Mouse (Mus musculus) ES-E14 (cell line): ENCODE results near the gene Mknk1. TPM values are rescaled to one million over a fixed set of nuclear protein-coding genes. Genes with fewer than 3 reads are reported as not detected.
A peak's percentile ranks its signal among the peaks of the same experiment; 100 is the strongest.

Experiments
- DNase-seq: peaks from one replicate; pipeline ENCODE4 v3.0.0-alpha.2; 2013; ENCODE audit warnings: low read depth, low spot score
- H3K27ac ChIP-seq: 2 replicates; pipeline ENCODE4 v1.5.1; 2012; ENCODE audit warnings: low read depth, mild to moderate bottlenecking, low read length, moderate library complexity, mixed read lengths; ENCODE audit not compliant: poor library complexity, insufficient read depth, severe bottlenecking
- H3K36me3 ChIP-seq: 2 replicates; pipeline ENCODE4 v1.6.1; 2012; ENCODE audit warnings: mild to moderate bottlenecking, low read length, moderate library complexity, mixed read lengths; ENCODE audit not compliant: control insufficient read depth, poor library complexity, insufficient read depth, severe bottlenecking
- H3K4me1 ChIP-seq, 2 experiments: fragments of 150-350 bp in 1 of 2; sonication (generic) in 1 of 2; 2 replicates each; pipeline ENCODE4 v1.6.1; 2012; ENCODE audit warnings: low read length in 2 of 2, mild to moderate bottlenecking in 1 of 2, mixed read lengths in 1 of 2; ENCODE audit not compliant: control insufficient read depth in 2 of 2, insufficient read depth in 2 of 2, poor library complexity in 1 of 2
- H3K4me3 ChIP-seq, 2 experiments: fragments of 150-350 bp in 1 of 2; sonication (generic) in 1 of 2; 2 replicates each; pipeline ENCODE4 v1.5.1; 2012; ENCODE audit warnings: low read length in 2 of 2, low read depth in 1 of 2, mild to moderate bottlenecking in 1 of 2, mixed read lengths in 1 of 2; ENCODE audit not compliant: insufficient read depth in 1 of 2, poor library complexity in 1 of 2, severe bottlenecking in 1 of 2
- H3K9ac ChIP-seq: 2 replicates; pipeline ENCODE4 v1.6.1; 2012; ENCODE audit warnings: low read depth, mild to moderate bottlenecking, low read length, mixed read lengths; ENCODE audit not compliant: poor library complexity, insufficient read depth, severe bottlenecking
- H3K9me3 ChIP-seq: fragments of 150-350 bp; sonication (generic); 2 replicates; pipeline ENCODE4 v1.6.1; 2012; ENCODE audit warnings: low read depth, mild to moderate bottlenecking, low read length; ENCODE audit not compliant: control insufficient read depth, insufficient read depth
- CHD2 ChIP-seq: IDR thresholded peaks from 2 replicates; pipeline ENCODE4 v1.6.1; 2014; ENCODE audit warnings: mild to moderate bottlenecking, low read depth, low read length, inconsistent platforms
- HCFC1 ChIP-seq: IDR thresholded peaks from 2 replicates; pipeline ENCODE4 v1.6.1; 2012; ENCODE audit warnings: low read length, inconsistent platforms, borderline replicate concordance; ENCODE audit not compliant: insufficient read depth
- MAFK ChIP-seq: IDR thresholded peaks from 2 replicates; pipeline ENCODE4 v1.6.1; 2014; ENCODE audit warnings: mild to moderate bottlenecking, low read depth, low read length, inconsistent platforms; ENCODE audit not compliant: insufficient read depth
- ZC3H11A ChIP-seq: IDR thresholded peaks from 2 replicates; pipeline ENCODE4 v1.6.1; 2012; ENCODE audit warnings: low read depth, mild to moderate bottlenecking, inconsistent platforms, low read length, borderline replicate concordance
- ZNF384 ChIP-seq: IDR thresholded peaks from 2 replicates; pipeline ENCODE4 v1.6.1; 2012; ENCODE audit warnings: low read depth, low read length, inconsistent platforms
- in situ Hi-C, 2 experiments: fragments of 600-800 bp; cut with MboI; formaldehyde crosslinking; loops; one replicate each; pipeline ENCODE4 v1.15.1; 2025; ENCODE audit warnings: low sequenced_read_pairs in 2 of 2, inconsistent platforms in 1 of 2; ENCODE audit not compliant: unreplicated experiment in 2 of 2
- total RNA-seq: library from RNA; depleted of rRNA; stranded (reverse); fragments of 300-350 nt; gene quantifications from 2 replicates; pipeline ENCODE4 v1.2.3, GENCODE M21; 2012

Gene Mknk1
- total RNA-seq, 1 experiment = 18.5 TPM

GRCm38 (mm10) chr4:115863880-115864279 is 24.9 kb downstream of the Mknk1 start:
- Histone ChIP-seq H3K27ac (no peak overlapping the region), H3K9ac (no peak overlapping the region), H3K36me3 (peaks cover 11% of the 10 kb centered on the region; the same call in 1 of the 2 replicates), H3K4me3 (no peak overlapping the region), H3K9me3 (no peaks in the 10 kb centered on the region), H3K4me1 (no peaks in the 10 kb centered on the region)
- in situ Hi-C loops = no loop called here
- TF ChIP-seq ZNF384 (no peak), ZC3H11A (no peak)
- no peak for DNase-seq

- Histone ChIP-seq H3K4me3 (no peak overlapping the region), H3K36me3 (peaks cover 3% of the 10 kb centered on the region; the same call in 1 of the 2 replicates), H3K9ac (no peak overlapping the region), H3K27ac (no peak overlapping the region), H3K9me3 (no peaks in the 10 kb centered on the region), H3K4me1 (peaks cover 0 to 3% of the 10 kb centered on the region in 2 experiments; a peak in 1 of 4 replicates)
- no peak for TF ChIP-seq CHD2
- no peak for TF ChIP-seq HCFC1
- TF ChIP-seq MAFK = no peak
- in situ Hi-C loops = no loop called here
- no peak for DNase-seq
Observed at GRCm38 (mm10) chr4:115869512-115870210, 30.7 kb downstream of the Mknk1 start.

- Histone ChIP-seq H3K36me3 (no peaks in the 10 kb centered on the region; the same call in 1 of the 2 replicates), H3K27ac (no peak overlapping the region), H3K9ac (no peak overlapping the region), H3K4me1 (peaks cover 0 to 6% of the 10 kb centered on the region in 2 experiments; a peak in 2 of 4 replicates), H3K9me3 (no peaks in the 10 kb centered on the region), H3K4me3 (no peak overlapping the region)
- peak; percentile 28 for DNase-seq
- TF ChIP-seq CHD2 = no peak
- TF ChIP-seq ZC3H11A = no peak
- TF ChIP-seq ZNF384 = no peak
- in situ Hi-C loops = no loop called here
Observed at GRCm38 (mm10) chr4:115873231-115873630, 34.2 kb downstream of the Mknk1 start.

- Histone ChIP-seq H3K27ac (no peak overlapping the region), H3K4me1 (peaks cover 0 to 6% of the 10 kb centered on the region in 2 experiments; a peak in 2 of 4 replicates), H3K36me3 (no peaks in the 10 kb centered on the region; the same call in 1 of the 2 replicates), H3K9me3 (no peaks in the 10 kb centered on the region), H3K4me3 (no peak overlapping the region), H3K9ac (no peak overlapping the region)
- in situ Hi-C loops = no loop called here
- DNase-seq = peak; percentile 83
- TF ChIP-seq ZC3H11A (no peak), ZNF384 (no peak), HCFC1 (no peak), MAFK (0 out of 2 replicates have a peak, but pooled peaks have one; percentile 24)
Observed at GRCm38 (mm10) chr4:115878216-115878678, 39.2 kb downstream of the Mknk1 start.

- no peaks in the 10 kb centered on the region for H3K9me3 ChIP-seq
- H3K4me3 ChIP-seq = no peak overlapping the region
- in situ Hi-C loops = no loop called here
- no peak for DNase-seq
- peaks cover 0 to 6% of the 10 kb centered on the region in 2 experiments; a peak in 2 of 4 replicates for H3K4me1 ChIP-seq
- no peak for TF ChIP-seq ZNF384
- TF ChIP-seq CHD2 = no peak
- TF ChIP-seq ZC3H11A = no peak
- no peak for TF ChIP-seq MAFK
- no peak for TF ChIP-seq HCFC1
- H3K36me3 ChIP-seq = no peaks in the 10 kb centered on the region; the same call in 1 of the 2 replicates
- no peak overlapping the region for H3K9ac ChIP-seq
- no peak overlapping the region for H3K27ac ChIP-seq
Observed at GRCm38 (mm10) chr4:115878828-115879227, 39.8 kb downstream of the Mknk1 start.
